Mouse (Mus musculus) adrenal gland, adult (tissue): ENCODE results near the gene Selenoh.

Source experiments
- DNase-seq, 2 experiments: peaks; one replicate each; pipeline ENCODE4 v3.0.0; 2022 to 2023; ENCODE audit warnings: low spot score in 1 of 2; ENCODE audit not compliant: inconsistent age in 2 of 2

Selenoh gene

GRCm38 (mm10) chr2:84634934-84635482 is 35.6 kb downstream of the Selenoh start:
- DNase-seq: peak in 1 of 2 experiments; percentile 75

GRCm38 (mm10) chr2:84634006-84634405 is 36.6 kb downstream of the Selenoh start:
- DNase-seq: peak; percentile 54 to 85

GRCm38 (mm10) chr2:84632999-84633398 is 37.6 kb downstream of the Selenoh start:
- DNase-seq: peak; percentile 63 to 88

- peak in 1 of 2 experiments; percentile 32 for DNase-seq
These were observed 38.6 kb downstream of the Selenoh start for GRCm38 (mm10) chr2:84632001-84632400.

- DNase-seq: no peak
These were observed 43.5 kb downstream of the Selenoh start for GRCm38 (mm10) chr2:84627036-84627435.

GRCm38 (mm10) chr2:84626366-84626975 is 44.1 kb downstream of the Selenoh start:
- no peak for DNase-seq

GRCm38 (mm10) chr2:84624201-84624600 is 46.4 kb downstream of the Selenoh start:
- no peak for DNase-seq

GRCm38 (mm10) chr2:84623428-84624119 is 47.0 kb downstream of the Selenoh start:
- DNase-seq: no peak

- DNase-seq: no peak
These were observed 47.9 kb downstream of the Selenoh start for GRCm38 (mm10) chr2:84622668-84623067.

- peak in 1 of 2 experiments; percentile 37 for DNase-seq
These were observed 50.8 kb downstream of the Selenoh start for GRCm38 (mm10) chr2:84619646-84620340.
